Mouse (Mus musculus): ENCODE data around the gene Ttc21b.
A peak's percentile ranks its signal among the peaks of the same experiment; 100 is the strongest.
"Not testable (repeated sequence)": the region's sequence is repeated elsewhere in the genome, so short reads cannot be mapped to it uniquely, and the experiment has no call there.

The Ttc21b gene

DNA sequence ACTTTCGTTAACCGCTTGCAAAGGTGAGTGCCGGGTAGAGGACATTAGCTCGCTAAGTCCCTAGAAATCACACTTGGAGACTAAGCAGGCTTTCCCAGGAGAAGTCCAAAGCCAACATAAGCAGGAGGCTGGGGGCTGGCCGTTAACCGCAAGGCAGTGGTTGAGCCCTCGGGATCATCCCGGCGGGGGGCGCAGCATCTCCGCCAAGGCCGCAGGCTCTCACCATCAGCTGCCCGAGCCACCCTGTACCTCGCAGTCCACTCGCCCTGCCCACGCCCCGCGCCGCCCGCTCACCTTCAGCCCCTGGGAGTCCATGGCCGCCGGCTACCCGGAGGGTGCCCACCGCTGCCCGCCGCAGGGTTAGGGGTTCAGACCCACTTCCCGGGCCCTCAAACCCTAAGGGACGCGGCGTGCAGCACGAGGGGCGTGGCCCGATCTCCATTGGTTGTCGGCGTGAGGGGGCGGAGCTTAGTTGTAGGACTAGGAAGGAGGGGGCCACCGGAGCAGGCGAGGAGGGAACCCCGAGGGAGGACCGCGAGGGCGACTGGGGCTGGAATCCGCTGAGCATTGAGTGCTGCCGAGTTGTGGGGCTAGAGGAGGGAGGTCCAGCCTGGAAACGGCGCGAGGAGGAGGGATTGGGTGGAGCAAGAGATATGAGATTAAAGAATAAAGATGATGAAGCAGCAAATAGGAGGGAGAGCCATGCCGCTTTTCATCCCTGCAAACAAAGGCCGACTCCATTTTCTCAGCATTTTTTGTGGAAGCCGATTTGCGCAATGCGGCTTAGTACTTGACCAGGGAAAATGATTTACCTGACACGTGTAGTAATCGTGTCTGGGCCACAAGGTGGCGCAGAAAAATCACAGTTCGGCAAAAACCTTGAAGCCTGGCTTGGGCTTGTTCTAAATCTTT, at the start of gene Ttc21b:
TSS of gene Ttc21b (minus strand) at position 398 of the 912 bp plus-strand sequence.
- DNase-seq (ENCODE audit: low read depth in 1 of 2, low spot score in 2 of 2) = peak; percentile 48 to 56

DNA sequence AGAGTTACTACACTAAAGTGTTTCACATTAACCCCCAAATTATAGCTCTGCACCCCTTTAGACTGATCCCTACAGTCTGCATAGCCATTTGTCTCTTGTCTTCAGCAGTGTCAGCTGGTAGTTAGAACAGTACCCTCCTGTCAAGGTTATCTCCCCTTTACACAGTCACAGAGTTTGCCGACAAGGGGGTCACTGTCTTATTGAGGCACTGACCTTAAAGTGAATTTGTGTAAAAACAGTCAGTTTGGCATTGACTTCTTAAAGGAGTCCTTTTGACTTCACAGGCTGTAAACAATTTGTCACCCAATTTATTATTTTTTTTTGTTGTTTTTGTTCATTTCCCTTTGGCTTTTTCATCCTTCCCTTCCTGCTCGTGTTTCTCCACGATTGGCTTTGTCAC, 16.1 kb upstream of the Ttc21b start:
- no peak for DNase-seq (ENCODE audit: low read depth in 1 of 2, low spot score in 2 of 2)

DNA sequence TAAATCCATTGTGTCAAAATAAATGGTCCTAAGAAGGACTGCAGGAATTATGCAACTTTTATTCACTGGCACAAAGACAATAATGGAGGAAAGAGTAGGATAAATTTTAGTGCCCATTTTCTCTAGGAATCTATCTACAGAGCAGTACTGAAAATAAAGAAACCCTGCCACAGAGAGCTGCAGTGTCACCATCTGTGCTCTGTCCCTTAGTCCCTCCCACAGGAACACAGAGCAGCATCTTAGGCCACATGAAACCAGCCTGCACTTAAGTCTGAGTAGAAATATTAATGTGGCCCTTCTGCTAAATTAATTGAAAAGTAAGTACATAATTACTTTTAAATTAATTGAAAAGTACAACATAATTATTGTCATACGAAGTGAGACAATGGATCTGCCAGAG, 12.4 kb downstream of the Ttc21b start:
- DNase-seq (ENCODE audit: low read depth in 1 of 2, low spot score in 2 of 2) = no peak

DNA sequence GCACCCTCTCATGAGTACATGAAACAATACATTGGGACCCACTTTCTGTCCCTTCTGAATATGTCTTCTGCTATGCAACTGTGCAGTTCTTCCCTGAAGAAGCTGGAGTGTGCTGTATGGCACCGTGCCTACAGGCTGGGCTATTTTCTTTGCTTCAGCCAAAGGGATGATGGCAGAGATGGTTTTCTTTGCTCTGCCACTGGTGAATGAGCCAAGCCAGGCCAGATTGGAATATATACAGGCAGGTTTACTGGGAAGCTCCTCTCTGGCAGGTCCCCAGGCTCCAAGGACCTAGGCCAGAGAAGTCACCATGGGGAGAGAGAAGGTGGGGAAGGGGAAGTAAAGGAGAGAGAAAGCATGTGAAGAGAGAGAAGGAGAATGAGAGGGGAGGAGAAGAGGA, 16.1 kb downstream of the Ttc21b start:
- no peak for DNase-seq (ENCODE audit: low read depth in 1 of 2, low spot score in 2 of 2)

DNA sequence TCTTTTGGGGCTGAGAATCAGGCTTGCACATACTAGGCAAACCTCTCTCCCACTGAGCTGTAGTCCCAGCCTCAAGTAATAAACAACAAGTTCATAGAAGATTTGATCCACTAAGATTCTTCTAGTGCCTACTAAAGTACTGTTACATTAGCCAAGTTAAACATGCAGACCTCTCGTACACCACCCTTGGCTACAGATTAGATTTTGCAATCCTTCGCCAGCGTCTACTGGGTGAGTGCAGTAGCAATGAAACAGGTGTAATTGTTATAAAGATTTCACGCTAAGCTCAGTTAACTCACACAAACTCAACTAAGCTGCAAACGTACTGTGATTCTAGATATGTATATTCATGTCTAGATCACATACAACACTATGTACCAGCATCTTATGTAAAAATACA, 17.5 kb downstream of the Ttc21b start:
- no peak for DNase-seq (ENCODE audit: low read depth in 1 of 2, low spot score in 2 of 2)

DNA sequence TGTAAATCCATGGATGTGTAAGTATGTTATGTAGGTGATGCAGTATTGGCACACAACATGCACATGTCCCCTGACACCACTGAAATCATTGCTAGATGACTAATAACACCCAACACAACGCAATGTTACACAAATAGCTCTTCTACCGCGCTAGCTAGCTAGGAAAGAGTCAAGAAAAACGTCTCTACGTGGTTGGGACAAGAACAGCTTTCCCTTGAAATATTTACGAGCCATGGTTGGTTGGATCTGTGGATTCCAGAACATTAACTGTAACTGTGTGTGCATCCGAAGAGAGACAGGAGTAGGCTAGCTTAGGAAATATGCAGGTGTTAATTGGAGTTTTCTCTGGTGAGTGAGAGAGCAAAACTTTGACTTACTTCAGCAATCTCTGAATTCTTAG, 35.5 kb downstream of the Ttc21b start:
- DNase-seq (ENCODE audit: low read depth in 1 of 2, low spot score in 2 of 2) = no peak

DNA sequence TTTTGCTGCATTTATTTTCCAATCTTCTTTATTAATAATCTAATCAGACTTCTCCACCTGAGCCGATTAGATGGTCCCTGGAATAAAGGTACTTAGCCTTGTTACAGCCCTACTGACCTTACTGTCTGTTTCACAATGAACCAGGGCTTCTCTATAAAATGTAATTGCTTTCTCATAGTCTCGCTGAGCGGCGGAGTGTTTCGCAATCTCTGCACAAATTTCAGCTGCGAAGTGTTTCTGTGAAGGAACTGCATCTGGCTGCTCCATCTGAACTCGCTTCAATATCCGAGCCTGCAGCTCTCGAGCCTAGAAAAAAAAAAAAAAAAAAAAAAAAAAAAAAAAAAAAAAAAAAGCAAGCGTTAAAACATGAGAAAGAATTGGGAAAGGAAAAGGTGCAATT, 46.5 kb downstream of the Ttc21b start:
- no peak for DNase-seq (ENCODE audit: low read depth in 1 of 2, low spot score in 2 of 2)

DNA sequence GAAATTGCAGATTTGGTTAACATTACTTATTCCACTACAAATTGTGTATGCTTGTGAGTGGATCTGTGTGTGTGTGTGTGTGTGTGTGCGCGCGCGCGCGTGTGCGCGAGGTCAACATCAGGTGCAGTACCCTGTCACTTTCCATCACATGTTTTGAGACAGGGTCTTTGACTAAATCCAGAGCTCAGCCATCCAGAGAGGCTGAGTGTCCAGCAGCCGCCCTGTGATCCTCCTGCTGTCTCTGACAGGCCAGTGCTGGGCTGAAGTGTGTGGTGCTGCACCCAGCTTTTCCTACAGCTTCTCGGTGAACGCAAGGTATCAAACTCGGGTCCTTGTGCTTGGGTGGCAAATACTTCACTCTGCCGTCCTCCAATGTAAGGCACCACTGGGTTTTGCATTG, 47.1 kb downstream of the Ttc21b start:
- no peak for DNase-seq (ENCODE audit: low read depth in 1 of 2, low spot score in 2 of 2)

DNA sequence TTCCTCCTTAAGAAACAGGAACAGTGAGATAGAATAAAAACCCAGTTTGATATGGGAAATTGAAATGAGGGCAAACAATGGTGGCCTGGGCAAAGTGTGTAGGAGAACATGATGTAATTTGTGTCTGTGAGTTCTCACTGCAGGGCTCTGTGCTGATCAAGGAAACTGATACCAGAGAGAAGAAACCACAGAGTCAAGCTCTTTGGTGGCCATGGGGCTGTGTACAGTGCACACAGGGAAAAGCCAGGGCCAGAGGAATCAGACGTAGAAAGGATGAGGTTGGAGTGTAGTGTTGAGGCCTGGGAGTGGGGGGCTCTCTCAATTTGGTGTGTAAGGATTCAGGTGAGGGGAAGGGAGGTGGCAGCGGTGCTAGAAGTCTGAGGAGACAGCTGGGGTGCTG, 49.6 kb downstream of the Ttc21b start:
- no peak for DNase-seq (ENCODE audit: low read depth in 1 of 2, low spot score in 2 of 2)

DNA sequence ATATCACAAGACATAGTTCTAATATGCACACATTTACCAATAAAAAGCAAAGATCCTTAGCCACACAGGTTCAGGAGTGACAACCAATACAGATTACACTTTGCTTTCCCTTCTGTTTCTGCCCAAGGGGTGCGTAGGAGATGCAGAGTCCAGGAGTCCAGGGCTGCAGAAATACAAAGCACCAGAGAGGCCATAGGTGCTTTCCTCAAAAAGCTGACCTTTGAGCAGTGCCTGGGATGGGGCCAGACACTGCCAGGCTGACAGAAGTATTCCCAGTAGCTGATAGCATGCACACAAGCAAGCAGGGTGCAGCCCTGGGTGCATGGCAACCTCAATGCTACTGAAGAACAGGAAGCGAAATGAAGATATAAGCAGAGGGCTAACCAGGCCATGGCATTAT, 52.2 kb downstream of the Ttc21b start:
- no peak for DNase-seq (ENCODE audit: low read depth in 1 of 2, low spot score in 2 of 2)

DNA sequence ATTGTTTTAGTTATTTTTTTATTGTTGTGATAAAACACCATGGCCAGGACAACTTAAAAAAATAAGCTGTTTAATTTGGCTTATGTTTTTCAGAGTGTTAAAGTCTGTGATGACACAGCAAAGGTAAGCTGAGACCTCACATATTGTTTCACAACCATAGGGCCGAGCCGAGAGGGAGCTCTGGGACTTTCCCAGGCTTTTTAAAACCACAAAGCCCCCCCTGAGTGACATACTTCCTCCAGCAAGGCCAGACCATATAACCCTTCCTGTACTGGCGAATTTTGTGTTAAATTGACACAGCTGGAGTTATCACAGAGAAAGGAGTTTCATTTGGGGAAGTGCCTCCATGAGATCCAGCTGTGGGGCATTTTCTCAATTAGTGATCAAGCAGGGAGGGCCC, 56.2 kb downstream of the Ttc21b start:
- DNase-seq (ENCODE audit: low read depth in 1 of 2, low spot score in 2 of 2) = no peak

DNA sequence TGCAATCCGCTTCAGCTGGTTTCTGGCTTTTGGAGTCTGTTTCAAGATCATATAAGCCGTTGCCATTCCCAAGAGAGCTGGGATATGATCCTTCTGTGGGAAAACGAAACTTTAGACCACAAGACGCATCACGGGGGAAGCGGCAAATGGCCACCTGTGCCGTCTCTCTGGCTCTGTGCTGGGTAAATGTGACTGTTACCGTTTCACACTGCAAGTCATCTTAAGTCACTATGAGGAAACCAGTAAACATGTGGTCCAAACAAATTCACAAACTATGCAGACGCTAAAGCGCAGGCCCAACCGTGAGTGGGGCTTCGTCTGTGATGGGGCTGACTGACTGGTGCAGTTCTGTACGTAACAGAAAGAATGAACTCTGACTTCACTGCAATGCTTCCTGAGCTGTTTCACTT, 64.7 kb downstream of the Ttc21b start:
- DNase-seq (ENCODE audit: low read depth in 1 of 2, low spot score in 2 of 2) = no peak

DNA sequence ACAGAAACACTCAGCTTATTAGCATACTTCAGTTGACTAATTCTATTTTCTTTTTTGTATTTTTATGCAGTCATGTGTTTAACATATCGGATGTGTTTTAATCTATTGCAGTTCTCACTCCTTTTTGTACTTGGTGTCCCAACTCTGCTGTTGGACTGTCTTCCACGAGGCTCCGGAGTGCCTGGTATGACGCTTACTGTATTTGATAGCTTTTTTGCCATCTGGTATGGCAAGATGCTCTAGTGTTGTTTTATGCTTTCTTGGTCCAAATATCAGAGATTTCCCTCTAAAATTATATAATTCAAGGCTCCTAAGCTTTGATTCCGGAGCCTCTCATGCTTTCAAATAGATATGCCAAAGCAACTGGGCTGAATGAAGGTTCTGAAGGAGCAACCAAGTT, 66.3 kb downstream of the Ttc21b start:
- DNase-seq (ENCODE audit: low read depth in 1 of 2, low spot score in 2 of 2) = no peak

DNA sequence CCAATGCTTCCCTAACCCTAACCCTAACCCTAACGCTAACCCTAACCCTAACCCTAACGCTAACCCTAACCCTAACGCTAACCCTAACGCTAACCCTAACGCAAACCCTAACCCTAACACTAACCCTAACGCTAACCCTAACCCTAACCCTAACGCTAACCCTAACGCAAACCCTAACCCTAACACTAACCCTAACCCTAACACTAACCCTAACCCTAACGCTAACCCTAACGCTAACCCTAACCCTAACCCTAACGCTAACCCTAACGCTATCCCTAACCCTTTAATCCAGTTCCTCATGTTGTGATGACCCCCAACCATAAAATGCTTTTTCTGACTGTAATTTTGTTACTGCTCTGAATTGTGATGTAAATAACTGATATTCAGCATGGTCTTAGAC, 67.2 kb downstream of the Ttc21b start:
- DNase-seq (ENCODE audit: low read depth in 1 of 2, low spot score in 2 of 2) = not testable (repeated sequence)

DNA sequence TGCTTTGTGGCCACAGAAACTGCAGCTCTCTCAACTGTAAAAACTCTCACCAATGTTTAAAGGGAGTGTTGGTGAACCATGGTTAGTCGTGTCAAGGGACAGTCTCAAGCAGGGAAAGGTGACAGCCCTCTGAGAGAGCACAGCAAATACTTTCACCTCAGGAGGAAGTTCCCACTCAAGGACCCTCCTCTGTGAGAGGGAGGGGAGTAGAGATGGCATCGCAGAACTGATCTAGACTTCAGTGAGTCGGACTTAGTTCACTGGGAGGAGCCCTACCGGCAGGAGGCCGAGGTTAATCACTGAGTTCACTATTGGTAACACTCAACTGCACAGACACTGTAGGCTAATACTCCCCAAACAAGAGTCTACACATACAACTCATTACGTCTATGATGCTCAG, 68.9 kb downstream of the Ttc21b start:
- no peak for DNase-seq (ENCODE audit: low read depth in 1 of 2, low spot score in 2 of 2)

DNA sequence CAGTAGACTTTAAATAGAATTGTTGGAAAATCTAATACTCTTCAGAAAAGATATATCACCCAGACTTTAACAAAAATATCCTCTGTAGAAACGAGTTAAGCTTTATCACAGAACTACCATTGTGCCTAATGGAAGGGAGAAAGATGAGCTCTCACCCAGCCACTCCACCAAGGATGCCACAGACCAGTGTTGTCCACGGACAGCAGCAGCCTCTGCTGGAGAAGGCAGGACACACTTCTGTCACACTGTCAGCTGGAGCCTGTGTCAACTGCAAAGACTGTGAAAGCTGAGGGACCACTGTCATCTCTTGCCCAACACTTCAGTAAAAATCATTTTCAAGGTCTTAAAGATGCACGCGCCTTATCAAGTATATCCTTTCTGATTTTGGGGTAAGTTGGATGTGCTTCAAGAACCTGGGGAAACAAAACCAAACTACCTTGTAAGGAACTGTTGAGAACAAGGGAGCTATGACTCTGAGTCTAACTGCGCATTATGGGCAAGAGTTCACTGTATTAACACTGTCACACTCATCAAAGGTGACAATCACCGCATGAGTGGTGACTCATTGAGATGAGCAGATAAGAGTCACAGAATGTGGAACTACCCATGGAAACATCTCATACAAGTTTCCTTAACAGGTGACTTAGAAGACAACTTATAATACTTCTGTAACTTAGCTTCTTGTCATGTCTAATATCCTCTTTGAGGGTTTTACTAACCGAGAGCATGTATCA, 71.8 kb downstream of the Ttc21b start:
- DNase-seq (ENCODE audit: low read depth in 1 of 2, low spot score in 2 of 2) = no peak

DNA sequence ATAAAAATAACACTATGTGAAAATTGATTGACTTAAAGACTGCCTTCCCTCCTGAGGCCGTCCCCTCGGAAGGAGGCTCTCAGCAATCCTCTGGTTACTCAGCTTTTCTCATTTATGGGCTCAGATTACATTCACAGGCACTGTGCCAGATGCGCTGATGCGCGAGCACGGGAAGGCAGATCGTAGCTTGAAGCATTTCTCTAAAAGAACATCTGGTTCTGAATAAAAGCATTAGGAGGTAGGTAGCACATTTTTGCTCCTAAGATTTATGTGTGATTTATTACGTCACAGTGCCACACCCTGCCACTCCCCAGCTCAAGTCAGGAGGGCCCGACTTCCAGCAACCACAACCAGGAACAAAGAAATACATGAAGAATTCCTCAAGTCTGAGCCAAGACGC, 76.1 kb downstream of the Ttc21b start:
- no peak for DNase-seq (ENCODE audit: low read depth in 1 of 2, low spot score in 2 of 2)

DNA sequence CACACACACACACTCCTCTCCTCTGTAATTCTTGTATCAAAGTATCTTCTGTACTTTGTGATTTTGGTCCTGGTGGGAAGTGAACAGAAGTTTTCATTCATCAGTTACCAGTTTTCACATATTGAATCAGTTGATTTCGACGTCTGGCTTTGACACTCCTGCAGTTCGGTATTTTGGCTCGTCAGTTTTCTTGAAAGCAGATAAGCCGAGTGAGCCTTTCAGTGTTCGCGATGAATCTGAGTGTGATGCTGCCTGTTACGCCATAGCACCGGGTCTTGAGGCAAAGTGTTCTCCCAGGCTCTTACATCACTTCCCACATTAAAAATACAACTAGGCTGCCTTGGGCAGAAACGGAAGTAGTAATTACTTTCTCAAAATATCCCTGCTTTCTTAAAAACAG, 76.6 kb downstream of the Ttc21b start:
- DNase-seq (ENCODE audit: low read depth in 1 of 2, low spot score in 2 of 2) = peak in 1 of 2 experiments; percentile 3

DNA sequence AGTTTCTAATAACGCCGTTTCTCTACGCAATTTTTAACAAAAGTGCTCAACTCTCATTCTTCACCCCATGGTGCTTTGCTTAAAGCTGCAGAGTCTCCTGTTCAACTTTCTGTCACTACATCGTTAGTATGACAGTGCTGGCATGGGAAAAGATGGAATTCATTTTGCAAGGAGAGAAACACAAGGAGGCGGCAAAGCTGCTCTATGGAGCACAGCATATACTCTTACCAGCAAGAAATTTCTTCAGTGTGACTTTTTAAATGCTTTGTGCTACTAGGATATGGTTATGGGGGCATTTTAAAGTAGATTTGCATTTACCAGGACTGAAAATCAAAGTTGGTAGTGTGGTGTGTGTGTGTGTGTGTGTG, 77.6 kb downstream of the Ttc21b start:
- no peak for DNase-seq (ENCODE audit: low read depth in 1 of 2, low spot score in 2 of 2)

DNA sequence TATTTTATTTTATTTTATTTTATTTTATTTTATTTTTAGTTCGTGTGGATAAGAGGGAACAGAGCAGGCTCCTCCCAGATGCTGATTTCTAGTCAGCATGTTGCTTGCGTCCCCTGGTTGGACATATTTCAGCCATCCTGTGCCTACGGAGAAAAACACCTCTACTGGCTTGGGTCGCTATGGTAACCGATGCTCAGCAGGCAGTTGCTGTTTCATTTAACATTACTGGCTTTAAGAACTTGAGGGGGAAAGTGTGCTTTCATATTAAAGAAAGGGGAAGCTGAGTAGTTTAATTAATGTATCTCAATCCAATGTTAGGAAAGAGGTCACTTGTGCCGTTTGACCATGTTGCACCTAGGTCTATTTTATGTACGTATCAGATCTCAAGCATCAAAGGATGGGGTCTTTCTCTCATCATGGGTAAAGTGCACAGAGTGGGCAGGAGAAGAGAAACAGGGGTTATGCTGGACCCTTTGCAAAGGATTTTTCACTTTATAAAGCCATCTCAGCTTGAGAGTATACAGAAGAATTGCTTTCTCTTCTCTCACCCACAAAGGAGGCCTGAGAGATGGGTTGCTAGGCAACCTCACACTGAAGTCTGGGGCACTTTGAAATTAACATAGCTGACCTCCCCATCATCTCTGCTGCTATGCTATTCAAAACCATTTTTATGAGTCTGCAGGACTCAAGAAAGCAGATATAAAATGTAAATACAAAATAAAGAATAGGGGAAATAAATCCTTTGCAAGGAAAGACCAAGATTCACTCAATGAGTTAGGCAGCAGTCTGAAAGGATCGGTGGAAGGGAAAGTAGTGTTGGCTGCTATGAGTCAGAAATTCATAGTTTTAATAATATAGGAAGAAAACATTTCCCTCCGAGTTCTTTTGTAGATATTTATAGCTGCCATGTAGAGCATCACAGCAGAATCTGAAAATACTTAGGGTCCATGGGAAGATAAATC, 78.2 kb downstream of the Ttc21b start:
- DNase-seq (ENCODE audit: low read depth in 1 of 2, low spot score in 2 of 2) = no peak

DNA sequence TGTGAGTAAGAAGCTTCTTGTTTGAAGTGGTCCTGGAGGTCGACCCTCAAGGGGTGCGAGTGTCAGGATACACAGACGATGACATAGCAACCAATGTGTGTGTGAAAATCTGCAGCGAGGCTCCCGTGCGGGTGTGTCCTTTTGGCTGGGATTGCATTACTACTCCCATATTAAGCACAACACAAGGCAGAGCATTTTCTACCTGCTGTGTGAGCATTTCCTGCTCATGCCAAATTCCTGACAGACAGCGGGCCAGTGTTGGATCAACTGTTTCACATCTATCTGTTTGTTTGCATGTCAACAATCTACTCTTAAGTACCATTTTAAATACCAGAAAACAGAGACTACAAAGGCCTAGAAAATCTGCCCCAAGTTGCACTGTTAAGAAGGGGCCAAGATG, 79.4 kb downstream of the Ttc21b start:
- DNase-seq (ENCODE audit: low read depth in 1 of 2, low spot score in 2 of 2) = no peak
